Mouse (Mus musculus) ES-Bruce4 (cell line): ENCODE results near the gene Gng10. TPM values are rescaled to one million over a fixed set of nuclear protein-coding genes. Genes with fewer than 3 reads are reported as not detected.

Experiments used
- H3K27ac ChIP-seq: 2 replicates; pipeline ENCODE4 v1.5.1; 2012; ENCODE audit warnings: low read length, inconsistent platforms; ENCODE audit not compliant: insufficient read depth
- H3K27me3 ChIP-seq: 2 replicates; pipeline ENCODE4 v1.6.1; 2012; ENCODE audit warnings: mild to moderate bottlenecking, low read length, inconsistent platforms; ENCODE audit not compliant: control insufficient read depth, poor library complexity, insufficient read depth, severe bottlenecking
- H3K36me3 ChIP-seq: 2 replicates; pipeline ENCODE4 v1.6.1; 2012; ENCODE audit warnings: inconsistent platforms, mild to moderate bottlenecking, low read length, moderate library complexity; ENCODE audit not compliant: control insufficient read depth, poor library complexity, insufficient read depth, severe bottlenecking
- H3K4me1 ChIP-seq: one replicate; pipeline ENCODE4 v1.8.1; 2011; ENCODE audit warnings: low read length; ENCODE audit not compliant: control insufficient read depth, insufficient read depth
- H3K4me3 ChIP-seq: 2 replicates; pipeline ENCODE4 v1.5.1; 2011; ENCODE audit warnings: low read depth, mild to moderate bottlenecking, low read length
- H3K9ac ChIP-seq: 2 replicates; pipeline ENCODE4 v1.6.1; 2012; ENCODE audit warnings: low read depth, mild to moderate bottlenecking, inconsistent platforms; ENCODE audit not compliant: poor library complexity, severe bottlenecking
- H3K9me3 ChIP-seq: replicated peaks from 2 replicates; pipeline ENCODE4 v1.6.1; 2012; ENCODE audit warnings: mild to moderate bottlenecking, low read length, inconsistent platforms; ENCODE audit not compliant: control insufficient read depth, poor library complexity, insufficient read depth, severe bottlenecking
- CTCF ChIP-seq: IDR thresholded peaks from one replicate; pipeline ENCODE4 v1.8.1; 2011; ENCODE audit warnings: low read depth, low read length
- EP300 ChIP-seq: IDR thresholded peaks from 2 replicates; pipeline ENCODE4 v1.6.1; 2011; ENCODE audit warnings: low read depth, low read length; ENCODE audit not compliant: insufficient read depth
- POLR2A ChIP-seq: IDR thresholded peaks from one replicate; pipeline ENCODE4 v1.8.1; 2011; ENCODE audit warnings: low read length; ENCODE audit not compliant: insufficient read depth
- polyA plus RNA-seq: library from polyadenylated mRNA; stranded (reverse); fragments of >200 nt; gene quantifications from 2 replicates; pipeline ENCODE4 v1.2.4, GENCODE M21; 2011; ENCODE audit warnings: low read depth; ENCODE audit not compliant: missing spikeins, insufficient read depth, insufficient read length

The Gng10 gene
- polyA plus RNA-seq, 1 experiment = 18.3 TPM

GRCm38 (mm10) chr4:59009696-59010095, 25.2 kb upstream of the Gng10 start:
- H3K27ac ChIP-seq = no peak overlapping the region
- H3K9me3 ChIP-seq = no peaks in the 10 kb centered on the region
- TF ChIP-seq POLR2A (no peak), CTCF (no peak)
- H3K36me3 ChIP-seq = no peaks in the 10 kb centered on the region
- H3K9ac ChIP-seq = no peak overlapping the region
- H3K4me1 ChIP-seq = no peaks in the 10 kb centered on the region
- no peaks in the 10 kb centered on the region for H3K27me3 ChIP-seq
- H3K4me3 ChIP-seq = no peak overlapping the region

GRCm38 (mm10) chr4:59011446-59011845, 23.4 kb upstream of the Gng10 start:
- no peak for TF ChIP-seq POLR2A
- no peak for TF ChIP-seq CTCF
- no peak for TF ChIP-seq EP300

GRCm38 (mm10) chr4:59015181-59015580, 19.7 kb upstream of the Gng10 start:
- no peak overlapping the region for H3K4me3 ChIP-seq
- H3K4me1 ChIP-seq = no peaks in the 10 kb centered on the region
- no peak for TF ChIP-seq CTCF
- TF ChIP-seq EP300 = no peak
- TF ChIP-seq POLR2A = no peak
- H3K9ac ChIP-seq = no peak overlapping the region
- no peak overlapping the region for H3K27ac ChIP-seq
- H3K9me3 ChIP-seq = no peaks in the 10 kb centered on the region
- H3K36me3 ChIP-seq = peaks cover 1% of the 10 kb centered on the region; the same call in 1 of the 2 replicates
- H3K27me3 ChIP-seq = no peaks in the 10 kb centered on the region

More at GRCm38 (mm10) chr4:59011446-59011845, 23.4 kb upstream of the Gng10 start:
- Histone ChIP-seq H3K4me3 (no peak overlapping the region), H3K9me3 (no peaks in the 10 kb centered on the region), H3K27me3 (no peaks in the 10 kb centered on the region), H3K27ac (no peak overlapping the region), H3K4me1 (no peaks in the 10 kb centered on the region), H3K36me3 (no peaks in the 10 kb centered on the region), H3K9ac (no peak overlapping the region)

- H3K36me3 ChIP-seq = peaks cover 4% of the 10 kb centered on the region; the same call in 1 of the 2 replicates
- H3K27ac ChIP-seq = no peak overlapping the region
- TF ChIP-seq POLR2A (no peak), CTCF (no peak), EP300 (no peak)
- no peak overlapping the region for H3K4me3 ChIP-seq
- no peak overlapping the region for H3K9ac ChIP-seq
- no peaks in the 10 kb centered on the region for H3K4me1 ChIP-seq
- H3K9me3 ChIP-seq = no peaks in the 10 kb centered on the region
- H3K27me3 ChIP-seq = no peaks in the 10 kb centered on the region
These were observed 18.0 kb upstream of the Gng10 start for GRCm38 (mm10) chr4:59016922-59017321.

- 0 out of 2 replicates have a peak overlapping the region, but pooled peaks have one; percentile 86 for H3K9ac ChIP-seq
- no peak for TF ChIP-seq CTCF
- no peak for TF ChIP-seq EP300
- no peak for TF ChIP-seq POLR2A
These were observed 467 bp upstream of the Gng10 start for GRCm38 (mm10) chr4:59034325-59034917.

GRCm38 (mm10) chr4:59035786-59036350, 980 bp downstream of the Gng10 start:
- Histone ChIP-seq H3K9me3 (peaks cover 14% of the 10 kb centered on the region), H3K4me3 (peak overlapping the region; percentile 90), H3K9ac (peak overlapping the region; percentile 86), H3K36me3 (no peaks in the 10 kb centered on the region), H3K27ac (no peak overlapping the region), H3K27me3 (no peaks in the 10 kb centered on the region), H3K4me1 (no peaks in the 10 kb centered on the region)
- TF ChIP-seq EP300 = no peak
- TF ChIP-seq CTCF = no peak
- TF ChIP-seq POLR2A = no peak

More at GRCm38 (mm10) chr4:59034325-59034917, 467 bp upstream of the Gng10 start:
- H3K27ac ChIP-seq = no peak overlapping the region
- H3K36me3 ChIP-seq = no peaks in the 10 kb centered on the region
- no peak overlapping the region for H3K4me3 ChIP-seq
- H3K9me3 ChIP-seq = peaks cover 18% of the 10 kb centered on the region
- no peaks in the 10 kb centered on the region for H3K4me1 ChIP-seq
- no peaks in the 10 kb centered on the region for H3K27me3 ChIP-seq
